Mouse (Mus musculus) ES-E14 (cell line): ENCODE measurements at regions not wholly inside any gene's neighbourhood (a gene's known extent, or its start where the extent isn't known, plus 50 kb on each side); places are given as distances from the start of the nearest gene placed in this dataset.

Source experiments
- MAFK ChIP-seq: IDR thresholded peaks from 2 replicates; pipeline ENCODE4 v1.6.1; 2014; ENCODE audit warnings: mild to moderate bottlenecking, low read depth, low read length, inconsistent platforms; ENCODE audit not compliant: insufficient read depth
- ZC3H11A ChIP-seq: IDR thresholded peaks from 2 replicates; pipeline ENCODE4 v1.6.1; 2012; ENCODE audit warnings: low read depth, mild to moderate bottlenecking, inconsistent platforms, low read length, borderline replicate concordance

- no peak for TF ChIP-seq ZC3H11A
- no peak for TF ChIP-seq MAFK
Measured at GRCm38 (mm10) chr8:57092403-57092802, 228.4 kb upstream of the Hand2 start.
